Mouse (Mus musculus) olfactory bulb, adult 2 months (tissue): Measurements from ENCODE around the gene Umad1.

Experiments
- CTCF ChIP-seq: fragments of 200-500 bp; IDR thresholded peaks from 2 replicates; pipeline ENCODE4 v1.5.1; 2012; ENCODE audit warnings: low read depth, mild to moderate bottlenecking, low read length, moderate library complexity; ENCODE audit not compliant: insufficient read depth
- POLR2A ChIP-seq: fragments of 200-500 bp; IDR thresholded peaks from 2 replicates; pipeline ENCODE4 v1.6.1; 2012; ENCODE audit warnings: mild to moderate bottlenecking, low read depth, low read length, moderate library complexity; ENCODE audit not compliant: insufficient read depth

GRCm38 (mm10) chr6:8294048-8294784, 35.1 kb downstream of the Umad1 start:
- TF ChIP-seq CTCF (no peak), POLR2A (no peak)
